8 mouse cellular contexts compared by ENCODE assay signal in genomic region chr13:107021461-107022265, GRCm38 (mm10). TPM values are rescaled to one million over a fixed set of nuclear protein-coding genes. Genes with fewer than 3 reads are reported as not detected.
DNase-seq lines count a peak whose midpoint lies in the region; ATAC-seq and TF ChIP-seq lines count a peak whose summit lies in the region.

Gene Kif2a (minus strand): TSS chr13:107022126.

- H3K4me3 ChIP-seq in hindbrain, embryonic 15.5 days: peak within 1 kb of the TSS; percentile 97
- peak within 1 kb of the TSS; percentile 85 for H3K4me3 ChIP-seq in left cerebral cortex, adult 2 months
- H3K4me3 ChIP-seq in macrophage (ENCODE audit: inconsistent target): peak within 1 kb of the TSS; percentile 85

- peak within 1 kb of the TSS; percentile 90 for H3K9ac ChIP-seq in hindbrain, embryonic 15.5 days

- H3K4me2 ChIP-seq in hindbrain, embryonic 15.5 days: peak within 1 kb of the TSS; percentile 83

- peak within 1 kb of the TSS; percentile 99 for H3K27ac ChIP-seq in hindbrain, embryonic 15.5 days (replicated peaks)
- H3K27ac ChIP-seq in left cerebral cortex, adult 2 months: peak within 1 kb of the TSS; percentile 93
- H3K27ac ChIP-seq in macrophage: peak within 1 kb of the TSS; percentile 66

- intact Hi-C loops in left cerebral cortex, adult 2 months (cut with DNase I): loop anchor here (2.0 to 5.0 kb wide), 3 partner anchors 51 to 79 kb away; partner anchors contain the start of gene Dimt1

- H3K9me3 ChIP-seq in hindbrain, embryonic 15.5 days: no peaks in the 10 kb centered on the region

- H3K4me1 ChIP-seq in hindbrain, embryonic 15.5 days (replicated peaks): peaks cover 31% of the 10 kb centered on the region

- DNase-seq in NIH3T3 (ENCODE audit: low read depth): peak; percentile 56
- peak; percentile 73 to 76 for DNase-seq in cerebellum, postnatal 25 days
- DNase-seq in frontal cortex, postnatal 36 days (ENCODE audit: low spot score in 2 of 2): peak; percentile 49 to 55
- DNase-seq in left cerebral cortex, adult 2 months (ENCODE audit: extremely low spot score in 1 of 2, low spot score in 2 of 2): peak; percentile 51 to 56
- DNase-seq in right cerebral cortex, adult 2 months (ENCODE audit: low spot score in 2 of 2): peak; percentile 58 to 60
- DNase-seq in urinary bladder, postnatal 10 days (ENCODE audit: low spot score): peak; percentile 9

- under 1% methylated on average over 73 of the region's 87 CpGs for WGBS in hindbrain, embryonic 15.5 days
- under 1% methylated on average over 72 of the region's 87 CpGs for WGBS in macrophage (ENCODE audit: missing documents)

- no peaks in the 10 kb centered on the region for H3K27me3 ChIP-seq in hindbrain, embryonic 15.5 days

- no peaks in the 10 kb centered on the region for H3K36me3 ChIP-seq in hindbrain, embryonic 15.5 days
- H3K36me3 ChIP-seq in macrophage (ENCODE audit: inconsistent target): no peaks in the 10 kb centered on the region

- peaks cover 49% of the 10 kb centered on the region for H3K79me2 ChIP-seq in macrophage (ENCODE audit: inconsistent target)

- no peak; the same call in 1 of the 2 replicates for TF ChIP-seq CTCF in left cerebral cortex, adult 2 months (IDR thresholded peaks at IDR 0.05)

- ATAC-seq in hindbrain, embryonic 15.5 days (ENCODE audit: low FRiP score, low read depth): peak; percentile 65

RNA-seq across cellular contexts. Expression of gene Kif2a, which starts in this region (rescaled TPM):
- 70.8 and 78.8 TPM in 2 replicates for polyA plus RNA-seq in hindbrain, embryonic 15.5 days (2015; fragmentation: Nextera tagmentation; extraction: Ambion mirVana)
- total RNA-seq in left cerebral cortex, adult 2 months (2021): 100 to 1,000 TPM in 1 of 2 experiments, 10 to 100 TPM in 1; 88.8 to 107 TPM
- 10 to 100 TPM in 25 of 26 experiments, 1 to 10 TPM in 1; 8.3 to 43.6 (median 30.5) TPM for total RNA-seq in macrophage (2018; cell fraction: chromatin; rRNA removed)
- total RNA-seq in macrophage (2018; cell fraction: cytosol; rRNA removed): 10 to 100 TPM; 22.0 to 34.2 (median 25.7) TPM
- total RNA-seq in macrophage (2018; cell fraction: nucleus; rRNA removed): 10 to 100 TPM; 11.3 to 46.7 (median 22.5) TPM
- 18.2 to 22.6 TPM (median 22.4 TPM) in 3 replicates for polyA plus RNA-seq in macrophage (2018)

Comparison
In these comparisons a context has a peak if more than half of its experiments do, and no peak if none do; other contexts are left out.
1. Peak in every context shown above with its lines: DNase-seq, ATAC-seq, H3K4me3 ChIP-seq and H3K27ac ChIP-seq.
2. DNase-seq: peak in every context shown above with its lines; median percentile 74 in cerebellum, postnatal 25 days; 59 in right cerebral cortex, adult 2 months; 56 in NIH3T3; 54 in left cerebral cortex, adult 2 months; 52 in frontal cortex, postnatal 36 days; 9 in urinary bladder, postnatal 10 days.